Mouse (Mus musculus) mesoderm, embryonic 11.5 days (tissue): ENCODE measurements around the gene Esp16.
"Not testable (repeated sequence)": the region's sequence is repeated elsewhere in the genome, so short reads cannot be mapped to it uniquely, and the experiment has no call there.

Experiments used
- DNase-seq: peaks from one replicate; pipeline ENCODE4 v3.0.0-alpha.2; 2012; ENCODE audit warnings: low read depth, low spot score

Gene Esp16

GRCm38 (mm10) chr17:39535842-39536241, at the start of gene Esp16:
Gene Esp16 (plus strand): TSS chr17:39536142.
- DNase-seq = not testable (repeated sequence)

GRCm38 (mm10) chr17:39498043-39498442, 37.9 kb upstream of the Esp16 start:
- DNase-seq = not testable (repeated sequence)
